Mouse (Mus musculus): Measurements from ENCODE around the gene Ccn6.

- TF ChIP-seq GATA1 (IDR thresholded peaks at IDR 0.05; ENCODE audit: borderline replicate concordance, low read length) (no peak), FLI1 (IDR thresholded peaks at IDR 0.05; ENCODE audit: low read length) (no peak)
These were observed 24.8 kb downstream of the Ccn6 start for GRCm38 (mm10) chr10:39138761-39139160.

Measured in megakaryocyte, embryonic 14.5 days (primary cell).